Mouse (Mus musculus): ENCODE data around the gene Snph. TPM values are rescaled to one million over a fixed set of nuclear protein-coding genes. Genes with fewer than 3 reads are reported as not detected.

Snph gene
- polyA plus RNA-seq, 2 experiments from 2014 or later: not detected

GRCm38 (mm10) chr2:151542323-151543062 lies 89.9 kb downstream of the Snph start, which contains the start of gene Fkbp1a:
Gene Fkbp1a (plus strand): TSS chr2:151542483.
- ATAC-seq: peak; percentile 90

Other genes with a start within 250 kb of the Snph start
- gene 4921509C19Rik, start 156.4 kb downstream of the Snph start, polyA plus RNA-seq (2017; shearing (Covaris generic)): not detected
- gene Nsfl1c, start 138.4 kb downstream of the Snph start, polyA plus RNA-seq (2017; shearing (Covaris generic)): 100 to 1,000 TPM; 137 to 165 TPM
- gene Fkbp1a, start 90.1 kb downstream of the Snph start, polyA plus RNA-seq (2017; shearing (Covaris generic)): 100 to 1,000 TPM; 213 to 231 TPM
- 100 to 1,000 TPM in 1 of 2 experiments, 10 to 100 TPM in 1; 99.8 to 108 TPM for gene Sdcbp2, start 60.0 kb downstream of the Snph start, polyA plus RNA-seq (2017; shearing (Covaris generic))
- gene Rad21l, start 35.9 kb upstream of the Snph start, polyA plus RNA-seq (2017; shearing (Covaris generic)): not detected
- not detected for gene Tmem74b, start 69.4 kb upstream of the Snph start, polyA plus RNA-seq (2017; shearing (Covaris generic))
- 10 to 100 TPM; 63.8 to 93.7 TPM for gene Psmf1, start 111.6 kb upstream of the Snph start, polyA plus RNA-seq (2017; shearing (Covaris generic))
- not detected for gene Rspo4, start 210.3 kb upstream of the Snph start, polyA plus RNA-seq (2017; shearing (Covaris generic))